Mouse (Mus musculus): ENCODE measurements around the gene Dolpp1. TPM values are rescaled to one million over a fixed set of nuclear protein-coding genes. Genes with fewer than 3 reads are reported as not detected.
"Not testable (repeated sequence)": the region's sequence is repeated elsewhere in the genome, so short reads cannot be mapped to it uniquely, and the experiment has no call there.

The Dolpp1 gene
- polyA plus RNA-seq, 1 experiment from 2014 or later: 33.2 TPM

DNA sequence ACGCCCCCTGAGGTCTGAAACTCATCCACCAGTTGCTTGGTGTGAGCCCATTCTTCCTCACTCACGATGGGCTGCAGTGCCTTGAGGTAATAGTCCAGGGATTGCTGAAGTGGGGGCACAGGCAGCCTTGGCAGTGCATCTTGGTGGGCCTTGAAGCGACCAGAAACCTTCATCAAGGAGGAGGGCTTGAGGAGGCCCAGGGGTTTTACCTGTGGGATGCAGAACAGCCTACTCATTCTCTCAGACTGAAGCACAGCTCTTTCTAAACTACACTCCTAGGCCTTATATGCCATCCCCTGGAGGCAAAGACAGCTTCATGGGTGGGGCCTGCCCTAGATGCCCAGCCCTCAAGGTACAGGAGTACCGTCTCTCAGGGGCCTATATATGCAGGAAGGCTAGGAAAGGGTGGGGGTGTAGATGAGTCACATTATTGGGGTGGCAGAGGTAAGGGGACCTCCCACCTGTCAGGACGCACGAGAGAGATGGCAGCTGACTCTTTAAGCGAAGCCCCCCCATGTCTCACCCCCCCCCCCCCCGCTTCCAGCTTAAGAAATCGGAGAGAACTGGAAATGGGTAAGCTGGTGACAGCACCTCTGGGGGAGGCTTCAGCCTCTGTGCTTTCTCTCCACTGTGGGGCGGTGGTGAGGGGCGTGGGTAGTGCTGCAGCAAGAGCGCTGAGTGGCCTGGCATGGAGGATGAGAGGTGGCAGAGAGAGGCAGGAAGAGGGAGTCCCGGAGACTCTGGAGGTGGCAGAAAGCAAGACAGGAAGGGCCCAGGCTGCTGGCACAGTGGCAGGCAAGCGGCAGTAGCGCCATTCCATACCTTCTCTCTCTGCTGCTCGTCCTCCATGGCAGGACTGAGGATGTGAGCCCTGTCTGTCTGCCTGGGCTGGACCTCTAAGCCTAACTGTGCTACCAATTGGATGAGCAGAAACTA lies 21.3 kb downstream of the Dolpp1 start:
- no peak overlapping the region for H3K4me3 ChIP-seq (replicated peaks)
- WGBS: 79% methylated on average over 16 of the region's 16 CpGs

DNA sequence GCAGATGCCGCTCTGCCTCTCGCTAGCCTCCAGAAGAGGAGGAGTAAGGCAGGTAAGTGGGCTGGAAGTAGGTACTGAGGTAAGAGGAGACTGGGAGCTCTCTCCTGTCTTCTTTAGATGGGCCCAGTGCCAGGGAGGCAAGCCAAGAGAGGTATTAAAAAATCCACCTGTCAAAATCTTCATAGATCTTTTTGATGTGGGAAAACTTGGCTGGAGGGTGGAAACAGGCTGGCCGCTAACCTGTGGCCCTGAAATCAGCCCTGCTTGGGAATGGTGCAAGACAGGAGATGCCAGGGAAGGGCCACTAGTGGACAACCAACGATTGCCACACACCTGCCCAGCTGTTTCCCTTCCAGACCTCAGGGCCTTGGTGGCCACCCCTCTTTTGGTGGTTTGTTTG lies 22.0 kb downstream of the Dolpp1 start:
- Histone ChIP-seq H3K4me1 (replicated peaks) (peaks cover 30% of the 10 kb centered on the region), H3K9me3 (no peaks in the 10 kb centered on the region), H3K27me3 (no peaks in the 10 kb centered on the region; the same call in 1 of the 2 replicates), H3K4me2 (peak overlapping the region; percentile 75; the same call in 1 of the 2 replicates), H3K27ac (no peak overlapping the region), H3K36me3 (peaks cover 27% of the 10 kb centered on the region; the same call in 1 of the 2 replicates), H3K9ac (replicated peaks) (no peak overlapping the region), H3K4me3 (replicated peaks) (no peak overlapping the region)
- 91% methylated on average over 4 of the region's 4 CpGs for WGBS
- ATAC-seq (ENCODE audit: insufficient number of reproducible peaks, insufficient read depth, low FRiP score, low TSS enrichment, low read depth): no peak

More for the DNA sequence above, 21.3 kb downstream of the Dolpp1 start:
- no peak overlapping the region for H3K27ac ChIP-seq
- no peaks in the 10 kb centered on the region; the same call in 1 of the 2 replicates for H3K27me3 ChIP-seq
- no peak for ATAC-seq (ENCODE audit: insufficient number of reproducible peaks, insufficient read depth, low FRiP score, low TSS enrichment, low read depth)
- H3K9ac ChIP-seq (replicated peaks): no peak overlapping the region
- H3K4me1 ChIP-seq (replicated peaks): peaks cover 22% of the 10 kb centered on the region
- H3K9me3 ChIP-seq: no peaks in the 10 kb centered on the region
- H3K4me2 ChIP-seq: no peak overlapping the region
- H3K36me3 ChIP-seq: peaks cover 34% of the 10 kb centered on the region; the same call in 1 of the 2 replicates

DNA sequence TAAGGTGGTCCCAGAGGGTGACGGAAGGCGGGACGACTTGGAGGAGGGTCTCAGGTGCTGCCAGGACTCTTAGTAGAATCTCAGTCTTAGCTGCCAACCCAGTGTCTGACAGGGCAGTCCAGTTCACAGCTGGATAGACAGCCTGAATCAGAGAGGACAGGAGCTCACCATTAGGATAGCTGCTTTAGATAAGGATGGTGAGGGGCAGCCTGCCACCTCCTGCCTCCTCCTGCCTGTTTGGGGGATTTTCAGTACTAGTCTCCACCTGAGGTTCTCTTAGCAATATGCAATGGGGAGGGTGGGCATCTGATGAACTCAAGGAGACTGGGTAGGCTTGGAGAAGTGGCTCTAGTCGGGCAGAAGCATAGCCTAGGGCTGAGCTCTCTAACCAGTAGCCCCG lies 22.6 kb downstream of the Dolpp1 start:
- H3K27ac ChIP-seq: no peak overlapping the region
- no peaks in the 10 kb centered on the region; the same call in 1 of the 2 replicates for H3K27me3 ChIP-seq

DNA sequence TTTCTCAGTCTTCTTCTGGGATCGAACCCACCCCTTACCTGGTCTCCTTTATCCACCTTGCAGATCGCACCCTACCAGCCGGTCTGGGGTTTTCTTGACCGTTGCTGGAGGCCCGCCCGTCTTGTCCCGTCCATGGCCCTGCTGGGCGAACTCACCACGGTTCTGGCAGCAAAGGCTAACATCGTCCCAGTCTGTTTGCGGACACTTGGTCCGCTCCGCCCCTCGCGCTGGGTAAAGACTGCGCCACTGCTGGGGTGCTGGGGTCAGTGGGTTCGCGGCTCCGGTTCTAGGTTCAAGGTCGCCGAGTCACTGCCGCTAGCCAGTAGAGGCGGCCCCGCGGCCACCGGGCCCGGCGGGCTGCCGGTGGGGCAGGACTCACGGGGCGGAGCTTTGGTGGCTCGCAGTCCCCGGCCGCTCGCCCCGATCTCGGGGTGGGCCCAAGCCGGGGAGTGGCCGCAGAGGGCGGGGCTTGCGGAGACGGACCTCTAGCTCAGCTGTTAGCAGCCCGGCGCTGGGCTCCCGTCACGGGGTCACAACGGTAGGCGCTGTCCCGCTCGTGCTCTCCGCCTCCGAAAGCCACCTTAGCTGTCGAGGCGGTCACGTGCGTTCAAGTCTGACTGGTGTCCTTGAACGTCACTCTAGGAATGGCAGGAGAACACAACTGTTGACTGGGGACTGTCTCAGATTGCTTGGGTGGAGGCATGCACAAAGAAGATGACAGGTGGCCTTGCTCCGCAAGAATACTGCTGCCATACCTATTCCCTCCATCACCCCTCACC lies 23.3 kb downstream of the Dolpp1 start, which contains the start of gene Crat:
Gene Crat (minus strand): TSS at position 657 of the 779 bp plus-strand sequence.
- no peaks in the 10 kb centered on the region; the same call in 1 of the 2 replicates for H3K27me3 ChIP-seq
- H3K27ac ChIP-seq: peak within 1 kb of the TSS; percentile 99
- peak within 1 kb of the TSS; percentile 84 for H3K4me3 ChIP-seq (replicated peaks)
- WGBS: 1% methylated on average over 54 of the region's 58 CpGs
- no peaks in the 10 kb centered on the region for H3K9me3 ChIP-seq
- peak; percentile 81 for ATAC-seq (ENCODE audit: insufficient number of reproducible peaks, insufficient read depth, low FRiP score, low TSS enrichment, low read depth)
- H3K9ac ChIP-seq (replicated peaks): peak within 1 kb of the TSS; percentile 92
- peaks cover 14% of the 10 kb centered on the region; the same call in 1 of the 2 replicates for H3K36me3 ChIP-seq
- H3K4me2 ChIP-seq: peak within 1 kb of the TSS; percentile 75
- peaks cover 39% of the 10 kb centered on the region for H3K4me1 ChIP-seq (replicated peaks)

More for the DNA sequence above, 22.6 kb downstream of the Dolpp1 start:
- Histone ChIP-seq H3K4me2 (peak overlapping the region; percentile 75), H3K9me3 (no peaks in the 10 kb centered on the region), H3K4me1 (replicated peaks) (peaks cover 34% of the 10 kb centered on the region), H3K4me3 (replicated peaks) (peak overlapping the region; percentile 84), H3K36me3 (peaks cover 21% of the 10 kb centered on the region; the same call in 1 of the 2 replicates), H3K9ac (replicated peaks) (peak overlapping the region; percentile 92; the same call in 1 of the 2 replicates)
- WGBS: 45% methylated on average over 5 of the region's 5 CpGs
- ATAC-seq (ENCODE audit: insufficient number of reproducible peaks, insufficient read depth, low FRiP score, low TSS enrichment, low read depth): no peak

DNA sequence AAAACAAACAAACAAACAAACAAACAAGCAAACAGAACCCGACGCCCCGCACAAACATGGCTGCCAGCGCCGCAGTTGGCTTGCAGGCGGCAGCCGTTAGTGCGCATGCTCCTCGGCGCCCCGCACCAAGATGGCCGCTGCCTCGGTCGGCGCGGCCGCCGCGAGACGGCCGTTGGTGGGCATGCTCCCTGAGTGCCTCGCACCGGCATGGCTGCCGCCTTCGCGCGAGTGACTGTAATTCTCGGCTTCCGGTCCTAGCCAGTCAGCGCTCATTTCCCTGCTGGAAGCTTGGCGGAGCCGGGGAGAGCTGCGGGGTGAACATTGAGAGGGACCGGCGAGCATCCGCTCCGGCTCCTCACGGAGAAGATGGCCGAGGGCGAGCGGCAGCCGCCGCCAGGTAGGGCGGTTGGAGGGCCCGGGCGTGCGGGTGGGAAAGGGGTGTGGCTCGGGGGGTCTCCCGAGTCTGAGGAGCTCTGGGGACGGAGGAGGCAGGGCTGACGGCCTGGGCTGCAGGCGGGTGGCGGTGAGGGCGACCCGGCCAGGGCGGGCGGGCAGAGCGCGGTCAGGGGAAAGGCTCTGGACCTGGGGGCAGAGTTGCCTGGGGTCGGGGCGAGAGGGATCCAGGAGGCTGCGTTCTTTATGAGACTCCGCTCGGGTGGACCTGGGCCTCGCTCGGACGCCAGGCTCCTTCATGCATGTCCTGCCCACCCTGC lies 24.0 kb downstream of the Dolpp1 start, which contains the start of gene Ptpa:
Gene Ptpa (plus strand): TSS at position 104 of the 713 bp plus-strand sequence.
- no peaks in the 10 kb centered on the region for H3K9me3 ChIP-seq
- peak within 1 kb of the TSS; percentile 92 for H3K9ac ChIP-seq (replicated peaks)
- peaks cover 41% of the 10 kb centered on the region for H3K4me1 ChIP-seq (replicated peaks)
- H3K27me3 ChIP-seq: no peaks in the 10 kb centered on the region; the same call in 1 of the 2 replicates
- peak; percentile 82 for ATAC-seq (ENCODE audit: insufficient number of reproducible peaks, insufficient read depth, low FRiP score, low TSS enrichment, low read depth)
- H3K27ac ChIP-seq: peak within 1 kb of the TSS; percentile 99
- peak within 1 kb of the TSS; percentile 75 for H3K4me2 ChIP-seq
- H3K36me3 ChIP-seq: peaks cover 13% of the 10 kb centered on the region; the same call in 1 of the 2 replicates
- H3K4me3 ChIP-seq (replicated peaks): peak within 1 kb of the TSS; percentile 84
- under 1% methylated on average over 66 of the region's 67 CpGs for WGBS

DNA sequence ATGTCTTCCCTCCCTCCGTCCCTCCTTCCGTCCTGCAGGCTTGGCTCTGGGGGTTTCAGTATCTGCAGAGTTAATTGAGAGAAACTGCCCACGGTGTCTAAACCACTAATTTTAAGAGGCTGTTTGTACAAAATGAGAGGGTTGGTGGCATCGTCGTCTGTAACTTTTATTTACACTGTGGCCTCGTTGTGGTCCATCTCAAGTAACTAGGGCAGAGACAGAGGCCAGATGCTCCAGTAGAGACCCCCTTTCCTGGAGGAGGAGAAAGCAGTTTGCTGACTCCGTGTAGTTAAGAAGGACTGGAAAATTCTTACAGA lies 24.6 kb downstream of the Dolpp1 start:
- Histone ChIP-seq H3K4me3 (replicated peaks) (peak overlapping the region; percentile 84), H3K36me3 (peaks cover 13% of the 10 kb centered on the region; the same call in 1 of the 2 replicates), H3K4me2 (peak overlapping the region; percentile 75), H3K27ac (peak overlapping the region; percentile 99), H3K9ac (replicated peaks) (peak overlapping the region; percentile 92), H3K4me1 (replicated peaks) (peaks cover 47% of the 10 kb centered on the region), H3K27me3 (no peaks in the 10 kb centered on the region; the same call in 1 of the 2 replicates), H3K9me3 (no peaks in the 10 kb centered on the region)
- ATAC-seq (ENCODE audit: insufficient number of reproducible peaks, insufficient read depth, low FRiP score, low TSS enrichment, low read depth): no peak
- WGBS: 0% methylated on average over 7 of the region's 7 CpGs

DNA sequence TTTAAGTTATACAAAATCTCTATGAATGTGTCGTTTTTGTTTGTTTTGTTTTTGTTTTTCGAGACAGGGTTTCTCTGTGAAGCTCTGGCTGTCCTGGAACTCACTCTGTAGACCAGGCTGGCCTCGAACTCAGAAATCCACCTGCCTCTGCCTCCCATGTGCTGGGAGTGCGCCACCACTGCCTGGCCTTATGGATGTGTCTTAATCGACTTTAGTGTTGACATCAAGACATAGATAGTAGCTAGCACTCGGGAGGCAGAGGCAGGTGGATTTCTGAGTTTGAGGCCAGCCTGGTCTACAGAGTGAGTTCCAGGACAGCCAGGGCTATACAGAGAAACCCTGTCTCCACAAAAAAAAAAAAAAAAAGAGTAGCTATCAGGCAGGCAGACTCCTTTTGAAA lies 25.1 kb downstream of the Dolpp1 start:
- Histone ChIP-seq H3K4me1 (replicated peaks) (peaks cover 47% of the 10 kb centered on the region), H3K4me2 (peak overlapping the region; percentile 75), H3K27ac (peak overlapping the region; percentile 99), H3K4me3 (replicated peaks) (peak overlapping the region; percentile 84), H3K36me3 (peaks cover 11% of the 10 kb centered on the region; the same call in 1 of the 2 replicates)
- 84% methylated on average over 6 of the region's 6 CpGs for WGBS
- not testable (repeated sequence) for H3K9me3 ChIP-seq; ATAC-seq (ENCODE audit: insufficient number of reproducible peaks, insufficient read depth, low FRiP score, low TSS enrichment, low read depth); H3K27me3 ChIP-seq; H3K9ac ChIP-seq (replicated peaks)

DNA sequence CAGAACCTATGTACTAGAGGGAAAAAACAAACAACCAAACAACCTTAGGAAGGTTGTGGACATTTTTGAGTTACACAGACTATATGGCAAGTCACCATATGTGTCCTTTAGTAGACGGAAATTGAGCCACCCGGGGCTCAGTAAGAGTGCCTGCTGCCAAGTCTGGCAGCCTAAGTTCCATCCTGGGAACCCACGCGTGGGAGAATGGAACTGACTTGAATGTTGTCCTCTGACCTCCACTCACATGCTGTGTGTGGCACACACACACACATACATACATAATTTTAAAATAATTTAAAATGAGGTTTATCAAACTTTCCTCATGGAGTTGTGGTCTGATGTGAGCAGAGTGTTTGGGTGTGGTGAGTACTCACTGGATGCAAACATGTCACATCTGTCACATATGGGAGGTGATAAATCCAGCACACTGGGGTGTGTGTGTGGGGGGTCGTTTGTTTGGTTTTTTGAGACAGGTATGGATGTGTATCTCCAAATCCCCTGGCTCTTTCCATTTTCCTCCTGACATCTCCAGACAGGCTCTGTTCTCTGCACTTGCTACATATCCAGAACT lies 25.6 kb downstream of the Dolpp1 start:
- Histone ChIP-seq H3K9ac (replicated peaks) (peak overlapping the region; percentile 52), H3K4me3 (replicated peaks) (no peak overlapping the region; the same call in 1 of the 2 replicates), H3K27me3 (no peaks in the 10 kb centered on the region; the same call in 1 of the 2 replicates), H3K27ac (peak overlapping the region; percentile 95), H3K36me3 (peaks cover 6% of the 10 kb centered on the region; the same call in 1 of the 2 replicates), H3K4me2 (peak overlapping the region; percentile 75), H3K4me1 (replicated peaks) (peaks cover 47% of the 10 kb centered on the region), H3K9me3 (no peaks in the 10 kb centered on the region)
- ATAC-seq (ENCODE audit: insufficient number of reproducible peaks, insufficient read depth, low FRiP score, low TSS enrichment, low read depth): no peak
- WGBS: 62% methylated on average over 5 of the region's 5 CpGs

DNA sequence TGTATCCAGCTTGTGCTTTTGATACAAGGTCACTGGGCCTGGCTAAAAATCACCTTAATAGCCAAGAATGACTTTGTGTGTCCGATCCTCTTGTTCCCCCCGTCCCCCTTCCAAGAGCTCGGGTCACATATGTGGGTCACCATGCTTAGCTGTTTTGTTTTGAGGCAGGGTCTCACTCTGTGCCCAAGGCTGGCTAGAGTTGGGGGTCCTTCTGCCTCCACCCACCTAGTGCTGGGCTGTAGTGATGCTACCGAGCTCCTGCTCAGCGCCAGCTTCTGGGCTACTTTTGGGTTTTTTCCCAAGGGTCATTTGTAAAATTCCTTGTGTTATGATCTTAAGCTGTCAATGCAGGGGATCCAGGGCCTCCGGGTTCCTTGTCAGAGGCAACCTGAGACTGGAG lies 26.2 kb downstream of the Dolpp1 start:
- Histone ChIP-seq H3K4me1 (replicated peaks) (peaks cover 47% of the 10 kb centered on the region), H3K36me3 (no peaks in the 10 kb centered on the region), H3K4me3 (replicated peaks) (peak overlapping the region; percentile 23), H3K27me3 (no peaks in the 10 kb centered on the region; the same call in 1 of the 2 replicates), H3K9ac (replicated peaks) (peak overlapping the region; percentile 52), H3K9me3 (no peaks in the 10 kb centered on the region), H3K27ac (peak overlapping the region; percentile 95), H3K4me2 (peak overlapping the region; percentile 75)
- 57% methylated on average over 6 of the region's 6 CpGs for WGBS
- ATAC-seq (ENCODE audit: insufficient number of reproducible peaks, insufficient read depth, low FRiP score, low TSS enrichment, low read depth): no peak

DNA sequence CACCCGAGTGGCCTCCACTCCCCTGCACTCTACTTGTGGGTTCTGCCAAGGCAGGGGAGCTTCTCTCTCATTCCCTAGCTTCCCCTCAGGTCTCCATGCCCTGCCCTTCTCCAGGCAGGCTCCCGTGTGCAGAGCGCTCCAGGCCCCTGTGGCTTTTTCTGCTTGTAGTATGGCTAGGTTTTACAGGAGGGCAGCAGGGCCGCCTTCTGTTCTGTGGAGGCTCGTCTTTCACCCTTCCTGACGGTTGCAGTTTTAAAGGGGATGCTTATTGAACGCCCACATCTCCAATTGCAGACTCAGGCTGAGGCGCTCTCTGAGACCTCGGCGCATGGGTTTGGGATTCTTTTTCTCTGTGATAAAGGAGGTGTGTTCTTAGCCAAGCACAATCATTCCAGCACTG lies 27.1 kb downstream of the Dolpp1 start:
- H3K9ac ChIP-seq (replicated peaks): peak overlapping the region; percentile 52
- peak overlapping the region; percentile 95 for H3K27ac ChIP-seq
- 4% methylated on average over 10 of the region's 10 CpGs for WGBS
- no peaks in the 10 kb centered on the region for H3K9me3 ChIP-seq
- H3K4me2 ChIP-seq: peak overlapping the region; percentile 75
- H3K4me1 ChIP-seq (replicated peaks): peaks cover 47% of the 10 kb centered on the region
- H3K27me3 ChIP-seq: no peaks in the 10 kb centered on the region
- peak overlapping the region; percentile 23 for H3K4me3 ChIP-seq (replicated peaks)
- ATAC-seq (ENCODE audit: insufficient number of reproducible peaks, insufficient read depth, low FRiP score, low TSS enrichment, low read depth): no peak
- peaks cover 5% of the 10 kb centered on the region; the same call in 1 of the 2 replicates for H3K36me3 ChIP-seq

Measured in limb, embryonic 12.5 days (tissue).